Mouse (Mus musculus) lung, postnatal 4 days (tissue): ENCODE data around the gene Cttnbp2nl.
A peak's percentile ranks its signal among the peaks of the same experiment; 100 is the strongest.

Experiments
- DNase-seq, 2 experiments: peaks; one replicate each; pipeline ENCODE4 v3.0.0; 2021

Gene Cttnbp2nl

GRCm38 (mm10) chr3:105058627-105059513 is 5.9 kb upstream of the Cttnbp2nl start:
- peak; percentile 80 to 91 for DNase-seq

- DNase-seq, result peak; percentile 56 to 65
Measured at GRCm38 (mm10) chr3:105055666-105056065, 2.7 kb upstream of the Cttnbp2nl start.

GRCm38 (mm10) chr3:105054952-105055351 is 2.0 kb upstream of the Cttnbp2nl start:
- peak; percentile 78 to 88 for DNase-seq

GRCm38 (mm10) chr3:105053698-105054001 is 704 bp upstream of the Cttnbp2nl start:
- no peak for DNase-seq

GRCm38 (mm10) chr3:105052171-105052936 is 592 bp downstream of the Cttnbp2nl start:
- no peak for DNase-seq

GRCm38 (mm10) chr3:105051103-105051502 is 1.8 kb downstream of the Cttnbp2nl start:
- no peak for DNase-seq

GRCm38 (mm10) chr3:105049848-105050247 is 3.1 kb downstream of the Cttnbp2nl start:
- DNase-seq, result peak in 1 of 2 experiments; percentile 41

GRCm38 (mm10) chr3:105047616-105048015 is 5.3 kb downstream of the Cttnbp2nl start:
- DNase-seq, result peak; percentile 70 to 76

- DNase-seq, result no peak
Measured at GRCm38 (mm10) chr3:105046870-105047269, 6.1 kb downstream of the Cttnbp2nl start.

- no peak for DNase-seq
Measured at GRCm38 (mm10) chr3:105043746-105044145, 9.2 kb downstream of the Cttnbp2nl start.

GRCm38 (mm10) chr3:105040983-105041625 is 11.8 kb downstream of the Cttnbp2nl start:
- no peak for DNase-seq

- DNase-seq, result peak in 1 of 2 experiments; percentile 35
Measured at GRCm38 (mm10) chr3:105040002-105040401, 12.9 kb downstream of the Cttnbp2nl start.

- DNase-seq, result no peak
Measured at GRCm38 (mm10) chr3:105037240-105037770, 15.6 kb downstream of the Cttnbp2nl start.

GRCm38 (mm10) chr3:105036281-105036847 is 16.6 kb downstream of the Cttnbp2nl start:
- DNase-seq, result peak; percentile 49 to 52

GRCm38 (mm10) chr3:105023371-105024005 is 29.5 kb downstream of the Cttnbp2nl start:
- DNase-seq, result peak in 1 of 2 experiments; percentile 48

GRCm38 (mm10) chr3:105019826-105020692 is 32.9 kb downstream of the Cttnbp2nl start:
- DNase-seq, result peak; percentile 46 to 53

- DNase-seq, result no peak
Measured at GRCm38 (mm10) chr3:105018783-105019105, 34.2 kb downstream of the Cttnbp2nl start.

- DNase-seq, result peak; percentile 38 to 57
Measured at GRCm38 (mm10) chr3:105018085-105018782, 34.7 kb downstream of the Cttnbp2nl start.

- DNase-seq, result no peak
Measured at GRCm38 (mm10) chr3:105017314-105017713, 35.6 kb downstream of the Cttnbp2nl start.

- peak in 1 of 2 experiments; percentile 47 for DNase-seq
Measured at GRCm38 (mm10) chr3:105016204-105016603, 36.7 kb downstream of the Cttnbp2nl start.

GRCm38 (mm10) chr3:105014908-105015307 is 38.0 kb downstream of the Cttnbp2nl start:
- DNase-seq, result no peak
